Mouse (Mus musculus): ENCODE results near the gene Fgf18. TPM values are rescaled to one million over a fixed set of nuclear protein-coding genes. Genes with fewer than 3 reads are reported as not detected.

Gene Fgf18
- polyA plus RNA-seq, 1 experiment from 2014 or later, result 16.0 TPM

DNA sequence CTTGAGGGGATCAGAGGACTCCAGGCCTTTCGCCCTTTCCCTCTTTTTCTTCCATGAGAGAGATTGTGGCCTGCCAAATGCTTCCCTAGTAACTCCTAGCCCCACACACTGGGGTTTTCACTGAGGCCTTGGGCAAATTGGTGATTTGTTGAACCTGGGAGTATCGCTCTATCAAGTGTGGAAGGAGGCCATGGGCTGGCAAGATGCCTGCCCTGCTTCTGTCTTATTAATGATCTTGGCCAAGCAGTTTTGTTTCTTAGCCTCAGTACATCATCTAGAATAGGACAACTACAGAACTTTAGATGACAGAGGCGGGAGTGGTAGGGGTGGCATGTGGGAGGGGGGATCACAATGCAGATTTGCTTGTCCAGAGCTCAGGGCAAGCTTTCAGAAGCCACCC, 31.4 kb downstream of the Fgf18 start:
- H3K9ac ChIP-seq (ENCODE audit: low read depth, low read length), result no peak overlapping the region
- no peak for DNase-seq (ENCODE audit: low spot score)
- no peak for ATAC-seq (ENCODE audit: low read depth)
- no peak overlapping the region for H3K4me3 ChIP-seq (ENCODE audit: low read depth, low read length)
- H3K27ac ChIP-seq (replicated peaks; ENCODE audit: low read depth, low read length), result no peak overlapping the region
- no peaks in the 10 kb centered on the region for H3K27me3 ChIP-seq (replicated peaks; ENCODE audit: control insufficient read depth, insufficient read depth, low read length)
- no peaks in the 10 kb centered on the region for H3K4me1 ChIP-seq (ENCODE audit: control insufficient read depth, insufficient read depth, low read length)
- peaks cover 10% of the 10 kb centered on the region; the same call in 1 of the 2 replicates for H3K36me3 ChIP-seq (ENCODE audit: control insufficient read depth, insufficient read depth, low read length)
- no peaks in the 10 kb centered on the region for H3K9me3 ChIP-seq (ENCODE audit: control insufficient read depth, low read length)
- WGBS, result 88% methylated on average over 3 of the region's 3 CpGs
- H3K4me2 ChIP-seq (ENCODE audit: low read depth, low read length), result no peak overlapping the region

DNA sequence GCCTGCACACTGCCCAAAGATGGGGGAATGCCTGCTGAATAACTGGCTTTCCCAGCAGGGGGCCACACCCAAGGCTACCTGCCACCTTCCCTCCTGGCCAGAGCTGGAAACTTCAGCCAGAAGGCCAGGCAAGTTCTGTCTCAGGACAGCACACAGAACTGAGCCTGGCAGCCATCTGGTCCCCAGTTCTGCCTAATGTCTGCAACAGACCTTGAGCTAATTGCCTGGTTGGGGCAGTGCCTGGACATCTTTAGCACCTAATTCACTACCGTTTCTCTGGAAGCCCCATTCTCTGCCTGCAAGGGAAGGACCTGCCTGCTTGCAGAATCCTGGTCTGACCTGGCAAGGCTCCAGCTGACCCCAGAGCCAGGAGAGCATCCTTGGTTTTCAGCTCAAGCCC, 34.8 kb downstream of the Fgf18 start:
- DNase-seq (ENCODE audit: low spot score), result no peak
- H3K4me2 ChIP-seq (ENCODE audit: low read depth, low read length), result no peak overlapping the region
- H3K27ac ChIP-seq (replicated peaks; ENCODE audit: low read depth, low read length), result no peak overlapping the region
- ATAC-seq (ENCODE audit: low read depth), result no peak
- no peak overlapping the region for H3K9ac ChIP-seq (ENCODE audit: low read depth, low read length)
- H3K9me3 ChIP-seq (ENCODE audit: control insufficient read depth, low read length), result no peaks in the 10 kb centered on the region
- no peaks in the 10 kb centered on the region; the same call in 1 of the 2 replicates for H3K27me3 ChIP-seq (replicated peaks; ENCODE audit: control insufficient read depth, insufficient read depth, low read length)
- no peaks in the 10 kb centered on the region for H3K4me1 ChIP-seq (ENCODE audit: control insufficient read depth, insufficient read depth, low read length)
- 10% methylated on average over 1 of the region's 1 CpGs for WGBS
- no peak overlapping the region for H3K4me3 ChIP-seq (ENCODE audit: low read depth, low read length)
- H3K36me3 ChIP-seq (ENCODE audit: control insufficient read depth, insufficient read depth, low read length), result peaks cover 5% of the 10 kb centered on the region; the same call in 1 of the 2 replicates

DNA sequence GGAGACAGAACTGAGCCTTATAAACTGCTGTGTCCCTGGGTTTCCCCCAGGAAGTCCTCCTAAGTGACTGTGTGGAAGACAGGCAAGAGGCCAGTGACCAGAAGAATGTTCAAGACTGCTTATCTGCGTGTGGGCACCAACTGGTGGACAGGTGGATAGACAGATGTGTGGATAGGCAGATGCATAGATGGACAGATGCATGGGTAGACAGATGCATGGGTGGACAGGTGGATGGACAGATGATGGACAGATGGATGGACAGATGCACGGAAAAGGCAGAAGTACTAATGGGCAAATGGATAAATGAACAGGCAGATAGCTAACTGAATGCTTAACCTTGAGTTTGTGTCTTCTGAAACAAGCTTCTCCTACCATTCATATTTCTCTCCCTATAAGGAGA, 37.1 kb downstream of the Fgf18 start:
- Histone ChIP-seq H3K4me2 (ENCODE audit: low read depth, low read length) (no peak overlapping the region), H3K4me1 (ENCODE audit: control insufficient read depth, insufficient read depth, low read length) (0 out of 2 replicates have a peak, but pooled peaks cover 2% of the 10 kb centered on the region), H3K36me3 (ENCODE audit: control insufficient read depth, insufficient read depth, low read length) (no peaks in the 10 kb centered on the region), H3K27me3 (replicated peaks; ENCODE audit: control insufficient read depth, insufficient read depth, low read length) (no peaks in the 10 kb centered on the region; the same call in 1 of the 2 replicates), H3K4me3 (ENCODE audit: low read depth, low read length) (no peak overlapping the region), H3K9ac (ENCODE audit: low read depth, low read length) (no peak overlapping the region), H3K9me3 (ENCODE audit: control insufficient read depth, low read length) (no peaks in the 10 kb centered on the region), H3K27ac (replicated peaks; ENCODE audit: low read depth, low read length) (no peak overlapping the region)
- no peak for DNase-seq (ENCODE audit: low spot score)
- ATAC-seq (ENCODE audit: low read depth), result no peak
- WGBS, result 74% methylated on average over 2 of the region's 2 CpGs

DNA sequence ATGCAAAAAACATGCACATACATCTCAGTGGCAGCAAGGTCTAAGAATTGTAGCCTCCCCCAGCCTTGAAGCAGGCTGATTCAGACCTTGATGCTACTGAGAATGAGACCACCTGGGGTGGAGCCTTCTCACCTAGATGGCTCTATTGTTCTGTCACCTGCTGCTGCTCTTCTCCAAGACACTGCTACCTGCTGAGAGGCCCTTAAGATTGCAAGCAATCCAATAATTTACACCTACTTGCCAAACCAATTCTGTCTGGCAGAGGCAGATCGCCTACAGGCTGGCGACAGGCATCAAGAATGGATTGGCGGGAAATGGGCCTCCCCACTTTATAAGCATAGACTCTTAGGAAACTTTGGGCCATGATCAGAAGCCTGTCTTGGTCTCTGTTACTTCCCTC, 39.7 kb downstream of the Fgf18 start:
- no peak overlapping the region for H3K9ac ChIP-seq (ENCODE audit: low read depth, low read length)
- H3K9me3 ChIP-seq (ENCODE audit: control insufficient read depth, low read length), result no peaks in the 10 kb centered on the region
- ATAC-seq (ENCODE audit: low read depth) (no peak), DNase-seq (ENCODE audit: low spot score) (no peak)
- H3K27me3 ChIP-seq (replicated peaks; ENCODE audit: control insufficient read depth, insufficient read depth, low read length), result no peaks in the 10 kb centered on the region; the same call in 1 of the 2 replicates
- 0 out of 2 replicates have a peak, but pooled peaks cover 6% of the 10 kb centered on the region for H3K4me1 ChIP-seq (ENCODE audit: control insufficient read depth, insufficient read depth, low read length)
- H3K27ac ChIP-seq (replicated peaks; ENCODE audit: low read depth, low read length), result no peak overlapping the region
- H3K4me2 ChIP-seq (ENCODE audit: low read depth, low read length), result no peak overlapping the region
- no peak overlapping the region for H3K4me3 ChIP-seq (ENCODE audit: low read depth, low read length)
- H3K36me3 ChIP-seq (ENCODE audit: control insufficient read depth, insufficient read depth, low read length), result no peaks in the 10 kb centered on the region
- WGBS, result 54% methylated on average over 3 of the region's 3 CpGs

DNA sequence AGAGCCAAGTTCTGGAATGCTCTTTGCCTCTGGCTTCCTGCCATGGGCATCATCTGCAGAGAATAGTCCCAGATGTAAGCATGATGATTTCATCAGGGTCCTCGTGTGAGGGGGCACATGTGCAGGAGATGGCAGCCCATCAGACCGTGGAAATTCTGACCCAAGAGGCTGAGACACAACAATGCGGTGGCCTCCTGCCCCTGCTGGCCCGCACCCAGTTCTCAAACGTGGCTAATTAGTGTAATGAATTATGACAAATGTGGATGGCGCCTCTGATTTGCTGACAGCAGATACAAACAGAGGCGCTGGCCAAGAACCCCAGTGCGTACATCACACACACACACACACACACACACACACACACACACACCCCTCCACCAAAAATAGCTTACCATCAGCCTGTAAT, 42.3 kb downstream of the Fgf18 start:
- Histone ChIP-seq H3K9me3 (ENCODE audit: control insufficient read depth, low read length) (no peaks in the 10 kb centered on the region), H3K9ac (ENCODE audit: low read depth, low read length) (no peak overlapping the region), H3K4me1 (ENCODE audit: control insufficient read depth, insufficient read depth, low read length) (peaks cover 9% of the 10 kb centered on the region), H3K4me3 (ENCODE audit: low read depth, low read length) (no peak overlapping the region), H3K27ac (replicated peaks; ENCODE audit: low read depth, low read length) (no peak overlapping the region), H3K4me2 (ENCODE audit: low read depth, low read length) (no peak overlapping the region), H3K36me3 (ENCODE audit: control insufficient read depth, insufficient read depth, low read length) (no peaks in the 10 kb centered on the region), H3K27me3 (replicated peaks; ENCODE audit: control insufficient read depth, insufficient read depth, low read length) (peaks cover 6% of the 10 kb centered on the region; the same call in 1 of the 2 replicates)
- DNase-seq (ENCODE audit: low spot score) (peak; percentile 73), ATAC-seq (ENCODE audit: low read depth) (peak; percentile 55; the same call in 1 of the 2 replicates)
- 56% methylated on average over 8 of the region's 8 CpGs for WGBS

DNA sequence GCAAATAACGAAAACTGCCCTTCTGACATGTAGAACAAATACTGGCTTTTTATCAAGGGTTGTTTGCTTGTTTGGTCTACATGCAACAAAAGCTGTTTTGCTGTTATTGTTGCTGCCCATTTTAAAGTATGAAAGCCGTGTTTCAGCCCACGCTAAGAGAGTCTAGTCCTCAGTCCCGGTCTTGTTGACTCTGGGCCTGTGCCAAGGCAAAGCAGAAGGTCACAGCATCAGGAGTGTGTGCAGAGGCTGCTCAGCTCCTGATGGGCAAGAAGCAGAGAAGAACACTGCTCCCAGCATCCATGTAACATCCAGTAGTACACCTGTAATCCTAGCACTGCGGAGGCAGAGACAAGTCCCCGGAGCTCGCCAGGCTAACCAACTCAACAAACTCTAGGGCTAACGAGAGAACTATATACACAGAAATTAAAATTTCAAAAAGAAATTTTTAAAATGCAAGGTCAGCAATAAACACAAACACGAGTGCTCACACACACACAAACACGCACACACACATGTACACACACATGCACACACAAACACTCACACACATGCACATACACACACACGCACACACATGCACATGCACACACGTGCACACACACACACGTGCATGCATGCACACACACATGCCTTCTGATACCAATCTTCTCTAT, 43.8 kb downstream of the Fgf18 start:
- ATAC-seq (ENCODE audit: low read depth) (no peak), DNase-seq (ENCODE audit: low spot score) (no peak)
- no peak overlapping the region for H3K4me2 ChIP-seq (ENCODE audit: low read depth, low read length)
- H3K36me3 ChIP-seq (ENCODE audit: control insufficient read depth, insufficient read depth, low read length), result no peaks in the 10 kb centered on the region
- H3K9me3 ChIP-seq (ENCODE audit: control insufficient read depth, low read length), result no peaks in the 10 kb centered on the region
- H3K27ac ChIP-seq (replicated peaks; ENCODE audit: low read depth, low read length), result no peak overlapping the region
- WGBS, result 83% methylated on average over 13 of the region's 13 CpGs
- peaks cover 6% of the 10 kb centered on the region; the same call in 1 of the 2 replicates for H3K27me3 ChIP-seq (replicated peaks; ENCODE audit: control insufficient read depth, insufficient read depth, low read length)
- H3K4me3 ChIP-seq (ENCODE audit: low read depth, low read length), result no peak overlapping the region
- no peak overlapping the region for H3K9ac ChIP-seq (ENCODE audit: low read depth, low read length)
- peaks cover 12% of the 10 kb centered on the region for H3K4me1 ChIP-seq (ENCODE audit: control insufficient read depth, insufficient read depth, low read length)

DNA sequence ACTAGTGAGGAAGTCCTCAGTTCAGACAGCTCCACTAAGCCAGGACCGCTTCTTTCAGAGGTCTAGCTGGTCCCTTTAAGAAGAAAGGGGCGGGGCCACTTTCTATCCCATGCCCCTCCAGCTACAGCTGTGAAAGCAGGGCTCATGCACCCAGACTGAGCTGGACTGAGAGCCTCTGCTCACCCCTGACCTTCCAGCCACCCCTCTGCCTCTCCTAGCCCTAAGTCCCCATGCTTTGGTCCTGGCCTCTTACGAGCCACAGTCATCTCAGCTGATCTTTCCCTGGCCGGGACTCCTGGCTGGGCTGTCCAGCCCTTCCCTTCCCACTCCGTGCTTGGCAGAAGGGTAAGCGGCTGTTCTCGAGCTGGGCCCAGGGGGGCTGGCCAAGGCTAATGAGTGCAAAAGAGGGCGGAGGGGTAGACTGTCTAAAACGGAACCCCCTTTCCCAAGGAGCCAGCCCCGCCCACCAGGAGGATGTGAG, 47.1 kb downstream of the Fgf18 start:
- WGBS, result 25% methylated on average over 9 of the region's 10 CpGs
- ATAC-seq (ENCODE audit: low read depth) (peak; percentile 50; the same call in 1 of the 2 replicates), DNase-seq (ENCODE audit: low spot score) (no peak)
- no peaks in the 10 kb centered on the region for H3K36me3 ChIP-seq (ENCODE audit: control insufficient read depth, insufficient read depth, low read length)
- H3K4me3 ChIP-seq (ENCODE audit: low read depth, low read length), result no peak overlapping the region
- H3K9ac ChIP-seq (ENCODE audit: low read depth, low read length), result no peak overlapping the region
- H3K9me3 ChIP-seq (ENCODE audit: control insufficient read depth, low read length), result no peaks in the 10 kb centered on the region
- H3K4me1 ChIP-seq (ENCODE audit: control insufficient read depth, insufficient read depth, low read length), result peaks cover 9% of the 10 kb centered on the region
- peaks cover 9% of the 10 kb centered on the region for H3K27me3 ChIP-seq (replicated peaks; ENCODE audit: control insufficient read depth, insufficient read depth, low read length)
- peak overlapping the region; percentile 39 for H3K4me2 ChIP-seq (ENCODE audit: low read depth, low read length)
- H3K27ac ChIP-seq (replicated peaks; ENCODE audit: low read depth, low read length), result no peak overlapping the region

DNA sequence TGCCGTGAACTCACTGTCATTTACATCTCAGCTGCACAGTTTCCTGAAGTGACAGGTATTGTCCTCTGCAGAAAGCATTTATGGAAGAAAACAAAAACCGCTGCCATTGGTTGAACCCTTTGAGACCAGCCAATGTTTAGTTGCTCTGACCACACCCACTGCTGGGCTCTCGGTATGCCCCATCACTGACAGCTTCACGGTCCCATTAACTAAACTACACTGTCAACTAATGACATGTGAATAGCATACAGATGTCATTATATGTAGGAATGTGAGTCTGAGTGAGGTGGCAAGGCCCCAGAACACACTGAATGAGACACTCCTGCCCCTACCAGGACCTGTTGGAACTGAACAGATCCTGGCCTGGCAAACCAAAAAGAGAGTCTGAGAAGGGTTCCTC, 47.8 kb downstream of the Fgf18 start:
- H3K27me3 ChIP-seq (replicated peaks; ENCODE audit: control insufficient read depth, insufficient read depth, low read length), result peaks cover 9% of the 10 kb centered on the region
- 67% methylated on average over 4 of the region's 4 CpGs for WGBS
- peaks cover 7% of the 10 kb centered on the region for H3K4me1 ChIP-seq (ENCODE audit: control insufficient read depth, insufficient read depth, low read length)
- ATAC-seq (ENCODE audit: low read depth) (no peak), DNase-seq (ENCODE audit: low spot score) (no peak)
- H3K9ac ChIP-seq (ENCODE audit: low read depth, low read length), result no peak overlapping the region
- no peak overlapping the region for H3K4me3 ChIP-seq (ENCODE audit: low read depth, low read length)
- no peaks in the 10 kb centered on the region for H3K36me3 ChIP-seq (ENCODE audit: control insufficient read depth, insufficient read depth, low read length)
- H3K4me2 ChIP-seq (ENCODE audit: low read depth, low read length), result no peak overlapping the region
- H3K27ac ChIP-seq (replicated peaks; ENCODE audit: low read depth, low read length), result no peak overlapping the region
- H3K9me3 ChIP-seq (ENCODE audit: control insufficient read depth, low read length), result no peaks in the 10 kb centered on the region

DNA sequence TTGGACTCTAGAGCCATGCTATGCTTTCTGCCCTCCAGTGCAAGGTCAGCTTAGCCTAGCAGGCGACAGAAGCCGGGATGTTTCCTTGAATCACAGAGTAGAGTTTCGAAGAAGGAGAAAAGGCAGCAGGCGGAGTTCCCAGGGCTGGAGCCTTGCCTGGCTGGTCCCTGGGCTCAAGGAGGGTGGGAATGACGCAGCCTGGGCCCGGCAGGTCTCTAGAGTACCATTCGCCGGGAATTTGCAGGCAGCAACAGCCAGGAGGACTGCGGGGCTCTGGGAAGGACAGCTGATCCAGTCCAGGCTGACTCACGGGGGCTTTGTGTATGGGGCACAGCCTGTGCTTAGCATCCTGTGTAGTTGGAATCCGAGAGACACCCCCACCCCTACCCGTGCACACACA, 48.8 kb downstream of the Fgf18 start:
- ATAC-seq (ENCODE audit: low read depth), result no peak
- Histone ChIP-seq H3K27me3 (replicated peaks; ENCODE audit: control insufficient read depth, insufficient read depth, low read length) (peaks cover 9% of the 10 kb centered on the region), H3K9me3 (ENCODE audit: control insufficient read depth, low read length) (0 out of 2 replicates have a peak, but pooled peaks cover 3% of the 10 kb centered on the region), H3K36me3 (ENCODE audit: control insufficient read depth, insufficient read depth, low read length) (no peaks in the 10 kb centered on the region), H3K9ac (ENCODE audit: low read depth, low read length) (no peak overlapping the region), H3K4me1 (ENCODE audit: control insufficient read depth, insufficient read depth, low read length) (peaks cover 7% of the 10 kb centered on the region), H3K27ac (replicated peaks; ENCODE audit: low read depth, low read length) (no peak overlapping the region), H3K4me3 (ENCODE audit: low read depth, low read length) (no peak overlapping the region), H3K4me2 (ENCODE audit: low read depth, low read length) (no peak overlapping the region)
- WGBS, result 71% methylated on average over 12 of the region's 12 CpGs
- no peak for DNase-seq (ENCODE audit: low spot score)
